Mouse (Mus musculus): Measurements from ENCODE around the gene Ttc30a1.

The Ttc30a1 gene

DNA sequence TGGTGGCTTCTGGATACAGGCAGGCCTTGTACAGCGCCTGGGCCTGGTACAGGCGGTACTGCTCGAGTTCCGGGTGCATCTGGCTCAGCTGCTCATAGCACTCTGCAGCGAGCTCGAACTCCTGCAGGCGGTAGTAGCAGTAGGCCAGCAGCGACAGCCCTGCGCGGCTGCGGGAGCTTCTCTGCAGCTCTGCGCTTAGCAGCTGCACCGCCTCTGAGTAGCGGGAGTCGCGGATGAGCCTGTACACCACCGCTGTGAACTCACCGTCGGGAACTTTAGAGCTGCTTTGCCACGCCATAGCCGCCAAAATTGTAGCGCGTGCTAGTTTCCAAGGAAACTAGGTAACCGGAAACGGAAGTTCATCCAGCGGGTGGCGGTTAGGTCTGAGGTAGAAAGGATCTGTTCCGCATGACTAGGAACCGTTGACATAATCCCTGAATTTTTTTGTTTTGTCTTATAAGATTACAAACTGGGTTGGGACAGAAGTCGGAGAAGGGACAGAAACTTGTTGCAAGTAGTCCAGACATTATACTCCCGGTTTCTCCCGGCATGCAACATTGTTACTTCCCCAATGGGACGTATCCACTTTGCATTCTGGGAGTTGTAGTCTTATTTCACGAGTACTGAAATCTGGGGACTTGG is at the start of gene Ttc30a1:
Gene Ttc30a1 (minus strand): TSS at position 528 of the 642 bp plus-strand sequence.
- DNase-seq (ENCODE audit: low read depth, low spot score): peak; percentile 87

DNA sequence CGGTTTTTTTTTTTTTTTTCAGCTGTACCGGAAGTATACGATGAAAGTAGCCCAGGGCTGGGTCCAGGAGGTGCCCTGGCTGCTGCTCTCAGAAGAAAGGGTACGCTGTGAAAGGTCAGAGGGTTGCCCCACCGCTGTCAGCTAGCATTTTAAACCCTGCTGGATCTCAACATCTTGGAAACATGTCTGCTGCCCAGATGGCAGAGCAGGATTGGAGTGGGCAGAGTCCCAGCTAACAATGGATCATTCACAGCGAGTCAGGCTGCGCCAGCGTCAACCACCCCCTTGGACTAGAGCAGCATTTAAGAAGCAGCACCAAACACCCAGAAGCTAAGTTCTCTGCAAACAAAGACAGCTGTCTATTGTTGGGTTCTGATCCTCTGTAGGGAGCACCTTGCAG is 48.3 kb upstream of the Ttc30a1 start:
- DNase-seq (ENCODE audit: low read depth, low spot score): peak; percentile 77

DNA sequence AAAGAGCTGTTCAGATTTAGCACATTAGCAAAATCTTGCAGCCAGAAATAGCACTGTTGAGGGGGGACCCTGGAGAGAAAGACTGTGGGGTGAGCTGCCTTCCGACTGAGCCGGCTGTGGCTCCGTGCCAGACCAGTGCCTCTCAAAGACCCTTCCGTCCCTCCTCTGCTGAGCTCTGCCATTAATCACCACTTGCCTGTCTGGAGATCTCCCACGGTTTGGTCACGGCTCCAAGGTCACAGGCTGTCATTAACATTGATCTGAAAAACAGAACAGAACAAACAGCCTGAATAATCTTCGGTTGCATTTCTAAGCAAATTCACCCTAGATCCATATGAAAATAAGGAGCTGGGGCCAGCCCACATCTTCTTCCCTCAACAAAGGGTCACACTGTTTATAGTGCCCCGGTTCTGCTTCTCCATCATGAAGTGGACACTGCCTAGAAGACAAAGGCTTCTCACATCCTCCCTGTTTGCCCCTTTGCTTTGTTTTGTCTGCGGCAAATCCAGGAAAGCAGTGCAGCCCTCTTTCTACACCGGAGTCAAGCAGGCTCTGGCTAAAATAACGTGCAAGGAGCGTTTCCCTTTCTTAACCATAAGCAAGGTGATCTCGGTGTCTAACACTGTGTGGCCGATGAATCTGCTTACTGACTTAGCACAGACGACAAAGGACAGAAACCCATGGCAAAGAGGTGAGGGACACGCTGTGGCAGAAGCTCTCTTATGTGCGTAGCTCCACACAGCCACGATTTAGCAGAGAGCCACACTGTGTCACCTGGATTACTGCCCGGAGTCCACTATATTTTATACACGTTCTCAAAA is 47.5 kb upstream of the Ttc30a1 start:
- DNase-seq (ENCODE audit: low read depth, low spot score): peak; percentile 89

DNA sequence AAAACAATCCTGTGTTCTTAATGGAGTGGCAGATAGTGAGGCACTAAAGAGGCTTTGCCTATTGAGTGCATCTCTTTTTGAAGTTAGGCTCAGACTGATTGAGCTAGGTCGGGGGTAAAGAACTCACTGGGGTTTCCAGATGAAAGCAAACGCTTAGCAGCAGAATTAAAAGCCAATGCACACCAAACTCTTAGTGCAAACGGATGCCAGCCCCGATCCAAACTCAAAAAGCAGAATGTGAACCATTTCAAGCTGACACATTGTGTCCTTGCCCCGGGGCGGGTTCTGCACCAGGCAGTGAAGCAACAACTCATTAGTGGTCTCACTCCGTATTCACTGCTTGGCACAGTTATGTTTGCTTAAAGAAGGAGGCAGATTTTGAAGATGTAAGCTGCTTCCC is 35.1 kb upstream of the Ttc30a1 start:
- DNase-seq (ENCODE audit: low read depth, low spot score): no peak

DNA sequence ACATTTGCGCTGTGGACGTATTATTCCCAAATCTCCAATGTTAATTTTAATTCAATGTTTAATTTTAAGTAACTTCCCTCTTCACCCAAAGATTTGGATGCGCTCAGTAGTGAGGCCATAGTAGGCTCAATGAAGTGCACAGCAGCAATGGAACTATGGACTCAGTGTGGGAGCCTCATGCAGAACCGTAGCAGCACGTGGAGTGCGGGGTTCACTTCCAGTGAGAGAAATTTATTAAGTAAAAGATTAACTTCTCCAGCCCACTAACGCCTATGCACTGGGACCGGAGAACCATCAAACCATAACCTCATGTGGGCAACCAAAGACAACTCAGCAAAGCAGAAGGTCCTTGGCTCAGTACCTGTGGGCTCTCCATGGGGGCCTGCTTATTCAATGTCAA is 34.4 kb upstream of the Ttc30a1 start:
- no peak for DNase-seq (ENCODE audit: low read depth, low spot score)

DNA sequence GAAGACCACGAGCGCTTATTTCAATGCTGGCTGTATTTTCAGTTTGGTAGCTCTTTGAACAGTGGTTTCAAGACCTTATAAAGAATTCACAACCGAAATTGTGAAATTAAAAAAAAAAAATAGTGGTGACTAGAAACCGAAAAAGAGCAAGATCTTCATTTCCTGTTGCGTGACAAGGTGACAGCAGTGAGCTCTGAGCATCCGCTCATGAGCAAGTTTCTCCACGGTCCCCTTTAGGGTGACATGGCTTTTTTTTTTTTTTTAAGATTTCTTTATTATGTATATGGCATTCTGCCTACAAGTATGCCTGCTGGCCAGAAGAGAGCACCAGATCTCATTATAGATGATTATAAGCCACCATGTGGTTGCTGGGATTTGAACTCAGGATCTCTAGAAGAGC is 33.7 kb upstream of the Ttc30a1 start:
- no peak for DNase-seq (ENCODE audit: low read depth, low spot score)

DNA sequence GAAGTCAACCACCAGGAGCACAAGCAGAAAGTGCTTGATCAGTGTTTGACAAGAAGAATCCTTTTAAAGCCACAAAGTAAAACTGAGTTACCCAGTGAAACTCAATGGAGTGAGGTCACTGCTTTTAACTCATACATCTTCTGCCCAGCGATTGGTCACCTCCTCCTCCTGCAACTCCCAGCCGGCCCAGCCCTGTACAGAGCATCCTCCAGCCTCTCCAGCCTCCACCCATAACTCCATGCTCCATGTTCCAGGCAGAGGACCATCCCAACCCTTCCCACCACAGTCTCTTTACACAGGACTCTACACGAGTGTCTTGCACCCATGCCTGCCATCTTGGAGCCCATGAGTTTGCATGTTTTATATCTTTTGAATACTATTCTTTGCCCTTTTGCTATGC is 32.9 kb upstream of the Ttc30a1 start:
- no peak for DNase-seq (ENCODE audit: low read depth, low spot score)

DNA sequence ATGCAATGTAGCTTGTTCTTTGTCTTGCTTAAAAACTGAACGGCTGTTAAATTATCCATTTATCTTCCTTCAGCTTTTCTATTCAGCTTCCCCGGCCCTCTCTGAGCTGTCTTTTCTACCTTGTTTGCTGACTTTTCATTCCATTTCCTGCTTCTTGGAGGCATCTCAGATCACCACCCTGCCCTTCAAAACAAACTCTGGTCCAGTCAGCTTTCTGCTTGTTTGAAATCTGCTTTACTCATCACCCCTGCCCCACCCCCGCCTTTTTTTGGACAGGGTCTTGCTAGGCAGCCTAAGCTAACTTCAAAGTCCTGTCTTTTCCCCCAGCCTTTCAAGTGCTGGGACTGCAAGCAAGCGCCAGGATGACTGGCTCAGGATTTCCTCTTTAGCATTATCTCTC is 24.4 kb upstream of the Ttc30a1 start:
- DNase-seq (ENCODE audit: low read depth, low spot score): no peak

DNA sequence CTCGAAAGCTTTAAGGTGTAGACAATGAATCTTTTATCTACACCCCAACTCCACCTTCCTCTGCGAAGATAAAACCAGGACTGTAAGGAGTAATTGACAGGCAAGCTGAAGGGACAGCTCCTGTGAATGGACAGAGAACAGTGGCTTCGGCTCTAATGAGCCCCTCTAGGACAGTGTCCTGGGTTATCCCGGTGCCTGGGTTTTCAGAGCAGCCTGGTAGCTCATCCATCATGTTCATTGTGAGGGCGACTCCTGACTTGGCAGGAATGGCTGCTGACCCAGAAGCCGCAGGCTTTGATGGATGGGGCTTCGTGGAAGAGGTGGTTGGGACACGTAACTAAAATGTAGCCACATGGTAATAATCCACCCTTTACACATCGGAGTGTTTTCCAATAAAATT is 21.1 kb upstream of the Ttc30a1 start:
- no peak for DNase-seq (ENCODE audit: low read depth, low spot score)

DNA sequence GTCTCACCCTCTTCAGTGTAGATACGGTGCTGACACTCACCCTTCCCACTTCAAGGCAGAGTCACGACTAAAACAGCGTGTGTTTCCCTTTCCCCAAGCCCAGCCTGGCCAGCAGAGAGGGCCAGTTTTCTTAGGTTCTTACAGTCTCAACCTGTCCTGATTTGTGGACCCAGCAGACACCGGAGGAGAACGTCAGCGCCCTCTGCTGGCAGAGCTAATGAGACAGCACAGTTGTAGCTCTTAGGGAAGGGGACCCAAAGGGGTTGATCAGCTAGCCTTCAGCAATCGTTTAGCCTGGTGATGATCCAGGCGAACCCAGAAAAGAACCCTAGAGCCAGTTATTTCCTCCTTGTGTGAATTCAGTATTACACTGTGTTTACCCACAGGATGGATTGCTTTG is 19.6 kb upstream of the Ttc30a1 start:
- no peak for DNase-seq (ENCODE audit: low read depth, low spot score)

DNA sequence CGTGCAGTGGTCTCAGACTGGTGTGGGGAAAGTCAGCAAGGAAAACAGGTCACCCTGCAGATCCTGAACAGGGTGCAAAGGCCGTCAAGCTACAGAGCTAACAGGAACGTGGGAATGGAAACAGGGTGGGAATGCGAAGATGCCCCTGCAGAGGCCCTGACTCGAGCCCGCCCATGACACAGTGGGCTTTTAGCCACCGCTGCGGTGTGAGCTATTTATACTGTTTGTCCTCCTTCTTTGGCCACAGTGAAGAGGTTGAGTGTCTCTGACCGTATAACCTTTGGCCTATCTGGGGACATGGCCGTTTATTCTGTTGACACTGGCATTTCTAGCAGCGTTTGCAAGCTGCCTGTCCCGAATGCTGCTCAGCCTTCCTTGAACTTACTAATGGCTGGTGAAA is 17.9 kb upstream of the Ttc30a1 start:
- DNase-seq (ENCODE audit: low read depth, low spot score): no peak

DNA sequence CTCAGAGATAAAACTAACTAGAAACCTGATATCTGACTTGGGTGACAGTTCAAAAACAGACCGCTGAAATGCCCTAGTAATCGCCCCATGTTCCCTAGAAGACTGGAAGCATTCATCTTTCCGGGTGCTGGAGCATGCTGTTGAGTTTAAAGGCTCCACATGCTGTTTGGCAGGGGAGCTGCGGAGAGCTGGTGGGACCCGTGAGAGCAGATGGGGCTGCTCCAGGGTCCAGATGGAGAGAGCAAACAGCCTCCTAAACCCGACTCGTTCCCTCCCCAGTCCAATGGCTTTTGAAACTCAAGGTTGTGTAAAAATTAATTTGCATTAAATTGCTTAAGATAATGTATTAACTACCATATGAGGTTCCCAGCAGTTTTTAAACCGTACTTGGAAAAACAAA is 16.9 kb upstream of the Ttc30a1 start:
- DNase-seq (ENCODE audit: low read depth, low spot score): no peak

DNA sequence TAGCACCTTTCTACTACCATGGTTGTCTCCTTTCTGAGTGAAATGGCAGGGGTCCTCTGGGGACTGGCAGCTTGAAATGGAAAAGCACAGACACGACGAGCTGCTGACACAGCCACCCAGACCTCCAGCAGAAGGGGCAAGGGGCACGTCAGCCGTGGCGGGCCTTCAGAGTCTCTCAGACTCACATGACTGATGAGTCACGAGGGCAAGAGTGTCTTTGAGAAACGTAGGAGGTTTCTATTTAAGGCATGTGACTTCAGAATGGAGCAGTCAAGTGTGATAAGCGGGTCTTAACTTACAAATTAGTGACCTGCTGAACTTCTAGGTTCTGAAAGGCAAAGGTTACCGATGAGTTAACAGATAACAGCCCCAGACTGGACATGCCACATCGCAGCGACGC is 16.0 kb upstream of the Ttc30a1 start:
- no peak for DNase-seq (ENCODE audit: low read depth, low spot score)

DNA sequence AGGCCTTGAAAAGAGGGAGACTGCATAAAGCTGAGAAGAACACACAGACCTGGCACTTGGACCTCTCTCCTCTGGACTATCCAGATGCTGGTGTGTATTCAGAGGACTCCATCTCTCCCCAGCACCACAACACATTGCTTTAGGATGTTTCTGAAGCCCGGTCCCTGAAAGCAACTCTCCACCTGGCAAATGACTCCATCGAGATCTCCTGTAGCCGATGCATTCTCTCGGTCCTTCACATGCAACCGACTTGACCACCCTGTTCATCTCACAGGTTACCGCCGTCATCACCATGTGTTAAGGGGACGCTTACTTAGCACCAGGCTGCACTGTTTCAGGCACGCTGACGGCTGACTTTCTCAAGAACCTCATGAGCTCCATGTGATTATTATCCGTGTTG is 13.1 kb upstream of the Ttc30a1 start:
- DNase-seq (ENCODE audit: low read depth, low spot score): no peak

DNA sequence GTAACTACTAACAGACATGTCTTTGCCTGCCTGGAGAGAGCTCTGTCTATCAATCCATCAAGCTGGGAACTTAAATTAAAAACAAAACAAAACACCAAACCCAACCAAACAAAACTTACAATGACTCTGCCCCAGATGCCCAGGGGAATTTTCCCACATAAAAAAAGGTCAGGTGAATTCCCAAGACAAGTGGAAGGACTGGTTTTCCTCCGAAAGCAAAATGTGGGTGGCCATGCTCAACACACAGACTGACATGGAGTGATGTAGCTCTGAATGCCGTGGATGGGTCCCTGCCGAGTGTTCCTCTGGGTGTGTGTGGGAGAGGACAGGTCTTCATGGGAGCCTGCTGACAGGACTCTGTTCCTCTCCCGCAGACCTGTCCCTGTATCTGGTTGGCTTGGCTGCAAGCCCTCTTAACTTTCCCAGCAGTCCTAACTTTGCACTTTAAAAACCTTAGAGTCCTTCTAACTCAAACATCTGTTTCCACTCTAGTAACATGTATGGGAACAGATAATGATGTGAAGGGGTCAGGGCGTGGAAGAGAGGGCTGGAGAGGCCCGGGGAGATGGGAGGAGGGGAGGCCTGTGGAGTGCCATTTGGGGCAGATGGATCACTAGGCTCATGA is 9.9 kb upstream of the Ttc30a1 start:
- DNase-seq (ENCODE audit: low read depth, low spot score): no peak

DNA sequence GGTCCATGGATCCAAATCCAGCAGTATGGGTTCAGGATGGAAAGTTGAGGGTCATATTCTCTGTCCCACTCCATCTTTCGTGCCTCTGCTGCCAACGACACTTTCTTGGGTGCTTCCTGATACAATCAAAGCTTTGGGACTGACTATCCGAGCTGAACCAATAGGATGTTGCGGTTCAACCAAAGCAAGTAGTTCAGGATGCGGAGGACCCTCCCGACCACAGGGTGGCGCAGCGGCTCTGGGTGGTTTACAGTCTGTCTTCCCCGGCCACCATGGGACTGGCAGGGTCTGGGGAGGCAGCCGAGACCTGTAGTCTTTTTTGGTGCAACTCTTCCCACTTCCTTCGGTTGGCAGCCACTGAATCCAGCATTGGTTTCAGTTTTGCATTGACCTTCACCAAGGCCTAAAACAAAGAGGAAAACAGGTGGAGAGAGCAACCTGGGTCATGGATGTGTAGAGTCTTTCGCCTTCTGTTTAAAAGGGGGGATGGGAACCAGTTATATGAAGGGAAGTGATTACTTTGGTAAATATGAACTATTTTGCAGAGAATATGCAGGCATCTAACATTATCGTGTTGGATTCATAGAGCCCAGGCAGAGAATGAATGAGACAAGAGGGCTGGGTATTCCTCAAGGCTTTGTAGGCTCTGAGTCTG is 9.2 kb upstream of the Ttc30a1 start:
- DNase-seq (ENCODE audit: low read depth, low spot score): peak; percentile 78

DNA sequence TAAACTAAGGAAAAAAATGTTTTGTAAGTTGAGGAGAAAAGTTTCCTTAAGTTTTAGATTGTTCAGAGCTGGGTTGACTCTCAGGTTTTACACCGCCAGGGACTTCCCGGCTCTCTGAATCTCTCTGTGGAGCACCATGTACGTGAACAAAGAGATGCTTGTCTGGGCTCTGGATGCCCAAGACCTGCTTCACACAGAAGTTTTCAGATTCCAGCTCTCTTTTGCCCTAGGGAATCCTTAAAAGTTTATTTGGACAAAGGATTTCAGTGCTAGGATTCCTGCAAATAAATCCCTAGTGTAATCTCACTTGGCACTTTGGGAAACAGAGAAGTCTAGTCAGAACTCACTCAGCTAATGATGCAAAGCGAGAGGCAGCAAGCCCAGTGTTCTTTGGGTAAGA is 7.9 kb upstream of the Ttc30a1 start:
- peak; percentile 72 for DNase-seq (ENCODE audit: low read depth, low spot score)

DNA sequence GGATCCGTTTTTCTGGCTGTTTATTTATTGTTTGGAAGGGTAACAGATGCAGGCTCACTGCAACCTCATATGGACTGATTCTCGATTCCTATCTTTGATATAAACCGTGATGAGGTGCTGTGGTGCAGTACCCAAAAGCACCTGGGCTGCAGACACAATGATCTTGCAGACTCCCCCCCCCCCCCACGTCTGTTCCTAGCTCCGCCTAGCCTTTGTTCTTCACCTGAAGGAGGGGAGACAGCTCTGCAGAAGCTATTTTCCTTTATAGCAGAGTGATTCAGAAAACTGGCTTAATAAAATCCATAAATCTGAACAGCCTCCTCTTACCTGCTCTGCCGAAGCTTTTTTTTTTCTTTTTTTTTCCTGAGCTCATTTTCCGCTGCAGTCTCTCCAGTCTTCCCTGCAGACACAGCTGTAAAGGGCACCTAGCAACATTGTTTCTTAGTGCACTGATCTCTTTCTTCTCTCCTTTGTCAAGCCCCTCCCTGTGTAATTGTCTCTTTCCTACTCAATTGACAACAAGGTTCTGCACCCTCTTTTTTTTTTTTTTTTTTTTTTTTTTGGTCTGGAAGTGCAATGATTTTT is 7.1 kb upstream of the Ttc30a1 start:
- no peak for DNase-seq (ENCODE audit: low read depth, low spot score)

DNA sequence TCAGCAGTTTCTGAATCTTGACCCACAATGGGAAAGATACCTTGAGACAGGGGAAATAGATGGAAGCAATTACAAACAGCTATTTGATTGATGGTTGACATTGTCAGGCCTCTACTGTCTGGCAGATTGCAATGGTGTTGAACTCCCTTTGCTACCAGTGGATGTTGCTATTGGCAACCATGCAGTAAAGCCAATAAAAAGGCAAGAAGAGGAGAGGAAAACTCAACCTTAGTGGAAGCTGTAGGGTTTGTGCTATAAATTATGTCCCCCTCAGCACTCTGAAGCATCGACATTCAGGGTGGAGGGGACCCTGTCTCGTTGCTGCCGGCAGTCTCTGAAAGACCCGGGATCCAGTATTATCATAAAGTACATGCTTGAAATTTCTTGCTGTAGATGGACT is 6.6 kb upstream of the Ttc30a1 start:
- DNase-seq (ENCODE audit: low read depth, low spot score): peak; percentile 68

DNA sequence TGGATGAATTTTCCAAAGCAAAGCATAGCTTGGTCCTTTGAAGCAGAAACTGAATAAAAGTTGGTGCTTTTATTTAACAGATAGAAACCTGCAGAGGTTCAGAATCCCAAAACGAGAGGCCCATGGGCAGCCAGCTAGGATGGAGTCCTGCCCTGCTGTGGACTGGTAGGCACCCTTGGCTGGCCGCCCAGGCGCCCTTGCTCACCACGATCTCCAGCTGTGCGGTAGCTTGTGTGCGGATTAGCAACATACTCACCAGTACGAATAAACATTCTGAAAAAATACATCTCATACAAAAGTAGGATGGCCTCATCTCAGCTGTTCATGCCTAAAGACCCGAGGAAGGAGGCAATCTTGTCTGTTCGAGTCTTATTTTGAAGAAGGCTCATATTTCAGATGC is 6.0 kb upstream of the Ttc30a1 start:
- DNase-seq (ENCODE audit: low read depth, low spot score): no peak

DNA sequence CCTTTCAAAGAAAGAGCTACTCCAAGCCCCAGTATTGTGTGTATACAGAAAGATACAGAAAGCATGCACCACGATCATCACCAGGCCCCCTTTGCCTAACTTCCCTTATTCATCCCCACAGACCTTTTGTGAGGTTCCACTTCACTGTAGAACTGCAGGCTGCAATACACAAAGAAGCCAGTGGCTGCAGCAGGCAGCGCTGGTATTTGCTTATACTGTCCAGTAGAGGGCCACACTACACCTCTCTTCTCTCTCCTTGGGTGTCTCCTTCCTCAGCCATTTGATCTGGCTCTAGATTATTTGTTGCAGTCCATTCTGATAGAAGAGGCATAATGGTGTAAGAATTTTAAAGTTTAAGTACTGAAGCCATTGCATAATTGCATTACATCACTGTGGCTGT is 3.4 kb upstream of the Ttc30a1 start:
- DNase-seq (ENCODE audit: low read depth, low spot score): peak; percentile 83

DNA sequence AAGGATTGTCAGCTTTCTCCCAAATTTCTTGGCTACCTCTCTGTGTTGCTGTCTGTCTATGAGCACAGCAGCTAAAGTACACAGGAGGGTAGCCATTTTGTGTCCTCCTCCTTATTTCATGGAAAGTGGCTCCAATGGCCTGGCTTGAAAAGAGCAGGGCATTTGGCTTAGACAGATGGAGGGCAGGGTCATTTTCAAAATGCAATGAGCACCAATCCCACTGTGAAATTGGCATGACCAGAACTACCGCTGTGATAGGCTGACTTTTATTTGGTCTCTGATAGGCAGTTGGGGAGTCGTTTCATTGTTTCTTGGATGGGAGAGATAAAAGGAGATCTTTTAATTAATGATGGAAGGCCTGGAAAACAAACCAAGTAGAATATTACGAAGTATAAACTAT is 2.1 kb upstream of the Ttc30a1 start:
- DNase-seq (ENCODE audit: low read depth, low spot score): no peak
